Comparison of ENCODE assay signal across 10 mouse cellular contexts in genomic region chr5:148634919-148635356, GRCm38 (mm10).
DNase-seq lines count a peak whose midpoint lies in the region; TF ChIP-seq lines count a peak whose summit lies in the region.
"Had no signal": no experiment of that assay in that cellular context is flagged by ENCODE, and none has a peak within 500 bp of the region (broad histone marks: within the 10 kb centered on the region; RNA-seq: fewer than 3 reads in every experiment).

No protein-coding gene starts in this region.

- no peak for TF ChIP-seq CTCF in lung, adult 2 months (IDR thresholded peaks at IDR 0.05; ENCODE audit: insufficient read depth, low read length)

- H3K4me1 ChIP-seq in lung, adult 2 months (ENCODE audit: control insufficient read depth, insufficient read depth, low read length), result peaks cover 21% of the 10 kb centered on the region

- DNase-seq in right cerebral cortex, postnatal 14 days, result peak; percentile 12
- DNase-seq in right cerebral cortex, postnatal 36 days (ENCODE audit: low spot score in 2 of 2), result no peak
- peak; percentile 8 for DNase-seq in gonadal fat pad, adult 2 months (ENCODE audit: low read depth)
- DNase-seq in lung, adult 2 months, result peak; percentile 26
- peak; percentile 61 for DNase-seq in urinary bladder, postnatal 14 days (ENCODE audit: low spot score)
- DNase-seq in ovary, postnatal 10 days (ENCODE audit: low spot score), result no peak
- DNase-seq in spleen, adult 18-20 months, result no peak
- DNase-seq: kidney, adult 18-20 months had no signal

- 30% methylated on average over 11 of the region's 11 CpGs for WGBS in lung, adult 2 months

- no peak overlapping the region for H3K4me3 ChIP-seq in lung, adult 2 months (replicated peaks; ENCODE audit: extremely low read depth, low read depth, low read length)
- H3K4me3 ChIP-seq: heart, embryonic 13.5 days; midbrain, embryonic 13.5 days had no signal

- no peak for TF ChIP-seq POLR2A in lung, adult 2 months (IDR thresholded peaks at IDR 0.05; ENCODE audit: borderline replicate concordance, extremely low read depth, low read depth, low read length)

Comparison
In these comparisons a context has a peak if more than half of its experiments do, and no peak if none do; other contexts are left out.
1. DNase-seq: peak in right cerebral cortex, postnatal 14 days (single experiment), gonadal fat pad, adult 2 months (single experiment), lung, adult 2 months (single experiment) and urinary bladder, postnatal 14 days (single experiment); none in right cerebral cortex, postnatal 36 days (0 of 2), ovary, postnatal 10 days (single experiment) and spleen, adult 18-20 months (0 of 2).